10 mouse cellular contexts compared by ENCODE assay signal in the genomic region with DNA sequence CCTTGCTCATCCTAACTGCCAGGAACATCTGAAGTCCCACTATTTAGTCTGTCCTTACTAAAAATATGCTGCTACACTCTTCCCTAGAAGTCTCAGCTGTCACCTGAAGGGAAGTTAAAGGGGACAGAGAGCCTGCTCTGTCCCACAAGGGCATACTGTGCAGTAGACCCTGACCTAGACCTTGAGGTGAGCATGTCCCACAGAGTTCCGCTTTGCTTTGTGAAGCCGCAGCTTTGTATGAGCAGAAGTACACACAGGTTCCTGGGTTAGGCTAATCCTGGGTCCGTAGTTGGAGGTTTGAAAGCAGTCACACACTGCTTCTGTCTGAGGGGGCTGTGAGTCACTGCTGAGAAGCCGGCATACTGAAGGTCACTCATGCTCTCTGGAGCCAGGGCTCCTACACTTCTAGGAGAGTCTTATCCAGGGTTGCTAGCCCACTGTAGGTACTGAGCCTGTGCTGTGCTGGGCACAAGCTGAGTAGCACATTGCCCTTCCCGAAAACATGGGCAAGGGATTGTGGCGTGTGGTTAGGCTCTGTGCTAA.
DNase-seq lines count a peak whose midpoint lies in the region; ATAC-seq and TF ChIP-seq lines count a peak whose summit lies in the region.
"Had no signal": no experiment of that assay in that cellular context is flagged by ENCODE, and none has a peak within 500 bp of the region (broad histone marks: within the 10 kb centered on the region; RNA-seq: fewer than 3 reads in every experiment).

No protein-coding gene starts in this region.

- TF ChIP-seq EP300 in heart, adult 2 months (IDR thresholded peaks at IDR 0.05; ENCODE audit: insufficient read depth, low read depth, low read length) = no peak

- no peaks in the 10 kb centered on the region for H3K79me2 ChIP-seq in heart, adult 2 months (replicated peaks; ENCODE audit: control insufficient read depth, insufficient read depth, low read length)

- peaks cover 7% of the 10 kb centered on the region for H3K36me3 ChIP-seq in heart, adult 2 months (ENCODE audit: control insufficient read depth, insufficient read depth, low read length)
- H3K36me3 ChIP-seq in kidney, postnatal 0 days (ENCODE audit: insufficient read depth, low read length) = peaks cover 19% of the 10 kb centered on the region; the same call in 1 of the 2 replicates
- H3K36me3 ChIP-seq in intestine, embryonic 15.5 days = peaks cover 20% of the 10 kb centered on the region; the same call in 1 of the 2 replicates
- H3K36me3 ChIP-seq in small intestine, adult 2 months (ENCODE audit: control insufficient read depth, insufficient read depth, low read length) = peaks cover 37% of the 10 kb centered on the region

- no peak for TF ChIP-seq POLR2A in heart, adult 2 months (IDR thresholded peaks at IDR 0.05; ENCODE audit: insufficient read depth, low read depth, low read length)
- TF ChIP-seq POLR2A in small intestine, adult 2 months (IDR thresholded peaks at IDR 0.05; ENCODE audit: low read depth, low read length) = no peak

- no peaks in the 10 kb centered on the region for H3K27me3 ChIP-seq in heart, adult 2 months (ENCODE audit: control insufficient read depth, insufficient read depth, low read length)
- no peaks in the 10 kb centered on the region for H3K27me3 ChIP-seq in kidney, postnatal 0 days (ENCODE audit: insufficient read depth, low read length)
- H3K27me3 ChIP-seq in intestine, embryonic 15.5 days (replicated peaks) = no peaks in the 10 kb centered on the region
- no peaks in the 10 kb centered on the region for H3K27me3 ChIP-seq in small intestine, adult 2 months (ENCODE audit: control insufficient read depth, insufficient read depth, low read length)
- H3K27me3 ChIP-seq: megakaryocyte, embryonic 14.5 days had no signal

- no peak overlapping the region for H3K4me2 ChIP-seq in kidney, postnatal 0 days (ENCODE audit: low read length)
- peak overlapping the region; percentile 22; the same call in 1 of the 2 replicates for H3K4me2 ChIP-seq in intestine, embryonic 15.5 days (replicated peaks)

- peaks cover 24% of the 10 kb centered on the region for H3K4me1 ChIP-seq in heart, adult 2 months (ENCODE audit: control insufficient read depth, insufficient read depth, low read length)
- peaks cover 20% of the 10 kb centered on the region for H3K4me1 ChIP-seq in kidney, postnatal 0 days (replicated peaks; ENCODE audit: insufficient read depth, low read length)
- peaks cover 14% of the 10 kb centered on the region for H3K4me1 ChIP-seq in intestine, embryonic 15.5 days (replicated peaks)
- peaks cover 20% of the 10 kb centered on the region for H3K4me1 ChIP-seq in small intestine, adult 2 months (ENCODE audit: control insufficient read depth, insufficient read depth, insufficient read length, low read length)

- 84% methylated on average over 6 of the region's 6 CpGs for WGBS in heart, adult 2 months
- WGBS in kidney, postnatal 0 days = 81% methylated on average over 6 of the region's 6 CpGs
- WGBS in intestine, embryonic 15.5 days = 77% methylated on average over 6 of the region's 6 CpGs
- 54% methylated on average over 6 of the region's 6 CpGs for WGBS in small intestine, adult 2 months

- no peak overlapping the region for H3K9ac ChIP-seq in heart, adult 2 months (ENCODE audit: low read depth, low read length)
- no peak overlapping the region for H3K9ac ChIP-seq in kidney, postnatal 0 days (ENCODE audit: low read depth, low read length)
- no peak overlapping the region for H3K9ac ChIP-seq in intestine, embryonic 15.5 days

- no peak overlapping the region for H3K4me3 ChIP-seq in heart, adult 2 months
- no peak overlapping the region for H3K4me3 ChIP-seq in kidney, postnatal 0 days (replicated peaks; ENCODE audit: low read depth, low read length)
- H3K4me3 ChIP-seq in intestine, embryonic 15.5 days (replicated peaks) = no peak overlapping the region
- no peak overlapping the region for H3K4me3 ChIP-seq in small intestine, adult 2 months (ENCODE audit: low read depth, low read length)
- H3K4me3 ChIP-seq: megakaryocyte, embryonic 14.5 days had no signal

- TF ChIP-seq CTCF in heart, adult 2 months (IDR thresholded peaks at IDR 0.05) = no peak
- TF ChIP-seq CTCF in kidney, postnatal 0 days (IDR thresholded peaks at IDR 0.05; ENCODE audit: low read depth) = no peak
- TF ChIP-seq CTCF in small intestine, adult 2 months (IDR thresholded peaks at IDR 0.05; ENCODE audit: extremely low read depth, insufficient read length, insufficient replicate concordance, low read depth, low read length) = no peak

- peak overlapping the region; percentile 73 for H3K27ac ChIP-seq in heart, adult 2 months
- peak overlapping the region; percentile 87 for H3K27ac ChIP-seq in kidney, postnatal 0 days
- H3K27ac ChIP-seq in intestine, embryonic 15.5 days = peak overlapping the region; percentile 91
- peak overlapping the region; percentile 87 for H3K27ac ChIP-seq in small intestine, adult 2 months (ENCODE audit: insufficient read depth, low read depth, low read length)

- intact Hi-C loops in heart, adult 2 months (cut with DNase I) = no loop called here

- ATAC-seq in kidney, postnatal 0 days (replicated peaks; ENCODE audit: low FRiP score, low read depth) = 0 out of 2 replicates have a peak, but pooled peaks have one; percentile 5
- ATAC-seq in intestine, embryonic 15.5 days = no peak

- DNase-seq in heart, adult 2 months = no peak
- no peak for DNase-seq in heart, adult 11 months
- DNase-seq in kidney, postnatal 0 days (ENCODE audit: low spot score) = no peak
- DNase-seq in kidney, postnatal 14 days = no peak
- no peak for DNase-seq in gastrocnemius, postnatal 4 days (ENCODE audit: low spot score in 2 of 2)
- DNase-seq in layer of hippocampus, adult 18-20 months (ENCODE audit: low spot score in 2 of 2) = no peak
- DNase-seq: gastrocnemius, postnatal 36 days had no signal

- no peaks in the 10 kb centered on the region for H3K9me3 ChIP-seq in kidney, postnatal 0 days (replicated peaks; ENCODE audit: low read length)
- no peaks in the 10 kb centered on the region for H3K9me3 ChIP-seq in intestine, embryonic 15.5 days
- H3K9me3 ChIP-seq: megakaryocyte, embryonic 14.5 days had no signal
